Mouse (Mus musculus) gonadal fat pad, adult 2 months (tissue): Measurements from ENCODE around the gene Sct. TPM values are rescaled to one million over a fixed set of nuclear protein-coding genes. Genes with fewer than 3 reads are reported as not detected.

Experiments
- DNase-seq: peaks from one replicate; pipeline ENCODE4 v3.0.0-alpha.2; 2012; ENCODE audit warnings: low read depth
- polyA plus RNA-seq: library from polyadenylated mRNA; depleted of rRNA; stranded (reverse); fragments of >200 nt; gene quantifications from 2 replicates; pipeline ENCODE4 v1.2.3, GENCODE M21; 2012; rRNA removed

Gene Sct
- polyA plus RNA-seq, 1 experiment, result 5.1 TPM

DNA sequence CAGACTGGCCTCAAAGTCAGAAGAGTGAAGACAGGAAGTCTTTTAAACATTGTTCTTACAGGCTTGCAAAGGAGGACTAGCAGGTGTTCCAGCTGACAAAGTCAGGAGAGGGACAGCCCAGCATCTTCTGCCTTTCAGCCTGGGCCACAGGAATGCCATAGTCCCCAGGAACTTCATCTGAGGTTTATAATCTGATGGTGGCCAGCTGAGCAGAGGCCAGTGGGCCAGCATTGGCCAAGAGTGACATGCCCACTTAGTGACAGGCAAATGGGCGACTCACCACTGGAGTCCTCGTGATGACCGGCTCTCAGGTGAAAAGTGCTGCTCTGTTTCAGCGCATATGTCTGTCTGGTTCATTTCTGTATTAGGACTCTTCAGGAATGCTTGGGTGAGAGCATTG is 48.4 kb downstream of the Sct start:
- no peak for DNase-seq

DNA sequence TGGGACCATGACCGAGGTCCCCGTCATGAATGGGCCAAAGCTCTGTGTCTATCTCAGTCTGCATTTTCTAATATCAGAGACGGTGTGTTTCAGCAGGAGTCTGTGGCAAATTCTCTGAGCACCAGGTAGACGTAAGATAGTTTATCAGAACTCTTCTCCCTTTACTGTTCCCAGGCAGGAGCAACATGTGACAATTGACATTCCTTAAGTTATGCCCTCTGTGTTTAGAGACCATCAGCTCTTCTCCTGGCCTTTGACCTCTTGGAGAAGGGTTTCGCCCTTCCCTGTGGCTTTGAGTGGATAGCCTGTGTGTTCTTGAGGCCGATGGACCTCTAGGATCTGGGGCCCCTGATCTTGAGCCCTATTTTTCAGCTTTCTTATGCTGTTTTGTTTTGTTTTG is 49.2 kb downstream of the Sct start:
- no peak for DNase-seq

Other genes with a start within 250 kb of the Sct start
- gene B4galnt4, start 218.0 kb downstream of the Sct start, polyA plus RNA-seq, result 7.7 and 8.9 TPM in 2 replicates
- 21.5 and 23.5 TPM in 2 replicates for gene Pkp3, start 200.9 kb downstream of the Sct start, polyA plus RNA-seq
- 22.0 and 23.1 TPM in 2 replicates for gene Sigirr, start 178.6 kb downstream of the Sct start, polyA plus RNA-seq
- gene Ano9, start 161.3 kb downstream of the Sct start, polyA plus RNA-seq, result 4.1 TPM in 2 replicates
- gene Ptdss2, start 156.8 kb downstream of the Sct start, polyA plus RNA-seq, result 42.3 and 42.8 TPM in 2 replicates
- gene Rnh1, start 106.3 kb downstream of the Sct start, polyA plus RNA-seq, result 227 and 260 TPM in 2 replicates
- 78.5 and 89.2 TPM in 2 replicates for gene Hras, start 85.1 kb downstream of the Sct start, polyA plus RNA-seq
- gene Lrrc56, start 85.0 kb downstream of the Sct start, polyA plus RNA-seq, result 12.7 and 12.9 TPM in 2 replicates
- gene Lmntd2, start 65.1 kb downstream of the Sct start, polyA plus RNA-seq, result 13.0 and 13.1 TPM in 2 replicates
- 60.9 and 68.6 TPM in 2 replicates for gene Rassf7, start 63.3 kb downstream of the Sct start, polyA plus RNA-seq
- gene Phrf1, start 50.3 kb downstream of the Sct start, polyA plus RNA-seq, result 22.7 and 40.8 TPM in 2 replicates
- 53.6 and 59.7 TPM in 2 replicates for gene Irf7, start 12.7 kb downstream of the Sct start, polyA plus RNA-seq
- gene Cdhr5, start 2.3 kb downstream of the Sct start, polyA plus RNA-seq, result 3.1 and 16.2 TPM in 2 replicates
- 3.9 and 5.1 TPM in 2 replicates for gene Drd4, start 12.9 kb upstream of the Sct start, polyA plus RNA-seq
- gene Deaf1, start 48.6 kb upstream of the Sct start, polyA plus RNA-seq, result 18.7 and 18.9 TPM in 2 replicates
- 48.1 and 48.9 TPM in 2 replicates for gene Tmem80, start 48.6 kb upstream of the Sct start, polyA plus RNA-seq
- gene Eps8l2, start 59.7 kb upstream of the Sct start, polyA plus RNA-seq, result 21.5 and 22.3 TPM in 2 replicates
- gene Taldo1, start 113.1 kb upstream of the Sct start, polyA plus RNA-seq, result 324 and 438 TPM in 2 replicates
- 103 and 109 TPM in 2 replicates for gene Gatd1, start 135.0 kb upstream of the Sct start, polyA plus RNA-seq
- 0.36 and 0.53 TPM in 2 replicates for gene Cend1, start 150.4 kb upstream of the Sct start, polyA plus RNA-seq
- 120 TPM in 2 replicates for gene Slc25a22, start 158.8 kb upstream of the Sct start, polyA plus RNA-seq
- 10.3 and 12.3 TPM in 2 replicates for gene Pidd1, start 164.9 kb upstream of the Sct start, polyA plus RNA-seq
- 599 and 692 TPM in 2 replicates for gene Rplp2, start 168.2 kb upstream of the Sct start, polyA plus RNA-seq
- gene Pnpla2, start 176.1 kb upstream of the Sct start, polyA plus RNA-seq, result 1,065 and 1,157 TPM in 2 replicates
- gene Cracr2b, start 182.0 kb upstream of the Sct start, polyA plus RNA-seq, result 42.8 and 51.2 TPM in 2 replicates
- gene Cd151, start 188.3 kb upstream of the Sct start, polyA plus RNA-seq, result 670 and 894 TPM in 2 replicates
- 75.7 and 82.9 TPM in 2 replicates for gene Polr2l, start 196.0 kb upstream of the Sct start, polyA plus RNA-seq
- 100 and 130 TPM in 2 replicates for gene Tspan4, start 196.1 kb upstream of the Sct start, polyA plus RNA-seq